Mouse (Mus musculus): ENCODE results near the gene Dnah6. TPM values are rescaled to one million over a fixed set of nuclear protein-coding genes. Genes with fewer than 3 reads are reported as not detected.
A peak's percentile ranks its signal among the peaks of the same experiment; 100 is the strongest.

Gene Dnah6
- total RNA-seq, 4 experiments from 2014 or later: 0.83 to 1.5 (median 1.1) TPM

GRCm38 (mm10) chr6:73228881-73229280, 7.4 kb upstream of the Dnah6 start:
- no peak for DNase-seq (ENCODE audit: low spot score in 2 of 2)

GRCm38 (mm10) chr6:73228408-73228807, 7.0 kb upstream of the Dnah6 start:
- DNase-seq (ENCODE audit: low spot score in 2 of 2): no peak

- no peak for DNase-seq (ENCODE audit: low spot score in 2 of 2)
These were observed 6.1 kb upstream of the Dnah6 start for GRCm38 (mm10) chr6:73227376-73228158.

GRCm38 (mm10) chr6:73222841-73223526, 1.5 kb upstream of the Dnah6 start:
- peak in 1 of 2 experiments; percentile 60 for DNase-seq (ENCODE audit: low spot score in 2 of 2)

- no peak for DNase-seq (ENCODE audit: low spot score in 2 of 2)
These were observed 696 bp upstream of the Dnah6 start for GRCm38 (mm10) chr6:73221958-73222735.

- DNase-seq (ENCODE audit: low spot score in 2 of 2): no peak
These were observed 9.8 kb downstream of the Dnah6 start for GRCm38 (mm10) chr6:73211602-73212001.

- no peak for DNase-seq (ENCODE audit: low spot score in 2 of 2)
These were observed 10.4 kb downstream of the Dnah6 start for GRCm38 (mm10) chr6:73211036-73211435.

- DNase-seq (ENCODE audit: low spot score in 2 of 2): no peak
These were observed 10.9 kb downstream of the Dnah6 start for GRCm38 (mm10) chr6:73210445-73210972.

- DNase-seq (ENCODE audit: low spot score in 2 of 2): no peak
These were observed 11.9 kb downstream of the Dnah6 start for GRCm38 (mm10) chr6:73209598-73209997.

- no peak for DNase-seq (ENCODE audit: low spot score in 2 of 2)
These were observed 16.5 kb downstream of the Dnah6 start for GRCm38 (mm10) chr6:73204937-73205336.

GRCm38 (mm10) chr6:73203724-73204123, 17.7 kb downstream of the Dnah6 start:
- DNase-seq (ENCODE audit: low spot score in 2 of 2): no peak

- no peak for DNase-seq (ENCODE audit: low spot score in 2 of 2)
These were observed 26.2 kb downstream of the Dnah6 start for GRCm38 (mm10) chr6:73195291-73195690.

GRCm38 (mm10) chr6:73190756-73191155, 30.7 kb downstream of the Dnah6 start:
- no peak for DNase-seq (ENCODE audit: low spot score in 2 of 2)

GRCm38 (mm10) chr6:73184276-73184675, 37.2 kb downstream of the Dnah6 start:
- no peak for DNase-seq (ENCODE audit: low spot score in 2 of 2)

- DNase-seq (ENCODE audit: low spot score in 2 of 2): no peak
These were observed 38.5 kb downstream of the Dnah6 start for GRCm38 (mm10) chr6:73182987-73183386.

GRCm38 (mm10) chr6:73182410-73182809, 39.0 kb downstream of the Dnah6 start:
- no peak for DNase-seq (ENCODE audit: low spot score in 2 of 2)

GRCm38 (mm10) chr6:73182006-73182405, 39.4 kb downstream of the Dnah6 start:
- no peak for DNase-seq (ENCODE audit: low spot score in 2 of 2)

GRCm38 (mm10) chr6:73175156-73175555, 46.3 kb downstream of the Dnah6 start:
- no peak for DNase-seq (ENCODE audit: low spot score in 2 of 2)

GRCm38 (mm10) chr6:73167230-73167629, 54.2 kb downstream of the Dnah6 start:
- no peak for DNase-seq (ENCODE audit: low spot score in 2 of 2)

GRCm38 (mm10) chr6:73162958-73163357, 58.5 kb downstream of the Dnah6 start:
- no peak for DNase-seq (ENCODE audit: low spot score in 2 of 2)

- no peak for DNase-seq (ENCODE audit: low spot score in 2 of 2)
These were observed 60.1 kb downstream of the Dnah6 start for GRCm38 (mm10) chr6:73161338-73161737.

- DNase-seq (ENCODE audit: low spot score in 2 of 2): no peak
These were observed 66.0 kb downstream of the Dnah6 start for GRCm38 (mm10) chr6:73155455-73155854.

Data from layer of hippocampus, adult 8-10 months (tissue).